Mouse (Mus musculus) testis, adult 2 months (tissue): ENCODE data around the gene Dst.

Experiments used
- CTCF ChIP-seq: fragments of 200-500 bp; IDR thresholded peaks from 2 replicates; pipeline ENCODE4 v1.5.1; 2012; ENCODE audit warnings: low read depth, mild to moderate bottlenecking, inconsistent platforms, low read length, moderate library complexity; ENCODE audit not compliant: control insufficient read depth, insufficient read depth, insufficient replicate concordance
- POLR2A ChIP-seq: fragments of 200-500 bp; IDR thresholded peaks from 2 replicates; pipeline ENCODE4 v1.6.1; 2012; ENCODE audit warnings: low read depth, mild to moderate bottlenecking, inconsistent platforms, low read length, moderate library complexity; ENCODE audit not compliant: control insufficient read depth

- TF ChIP-seq CTCF (no peak), POLR2A (no peak)
Measured at GRCm38 (mm10) chr1:34033958-34034357, 125.9 kb downstream of the Dst start.
